Mouse (Mus musculus) erythroblast, adult 5-6 weeks (primary cell): ENCODE measurements around the gene Eva1c. TPM values are rescaled to one million over a fixed set of nuclear protein-coding genes. Genes with fewer than 3 reads are reported as not detected.
A peak's percentile ranks its signal among the peaks of the same experiment; 100 is the strongest.
"Not testable (repeated sequence)": the region's sequence is repeated elsewhere in the genome, so short reads cannot be mapped to it uniquely, and the experiment has no call there.

Experiments used
- ATAC-seq: replicated peaks from 2 replicates; pipeline ENCODE4 v1.8.0; 2016; ENCODE audit warnings: moderate number of reproducible peaks, mild to moderate bottlenecking, moderate TSS enrichment, inconsistent platforms; ENCODE audit not compliant: poor library complexity, low FRiP score, severe bottlenecking
- total RNA-seq, 2 experiments: library from RNA; stranded (forward) in 1 of 2; stranded (reverse) in 1 of 2; fragments of 150-400 nt in 1 of 2; fragments of 200-764, 138-1000 nt in 1 of 2; gene quantifications; 2 replicates each; pipeline versions ENCODE4 v1.2.3 to v1.2.4; 2015 to 2017; ENCODE audit warnings: low replicate concordance in 2 of 2

The Eva1c gene
- total RNA-seq, 2 experiments from 2014 or later, result 0.60 TPM; not detected in 1

DNA sequence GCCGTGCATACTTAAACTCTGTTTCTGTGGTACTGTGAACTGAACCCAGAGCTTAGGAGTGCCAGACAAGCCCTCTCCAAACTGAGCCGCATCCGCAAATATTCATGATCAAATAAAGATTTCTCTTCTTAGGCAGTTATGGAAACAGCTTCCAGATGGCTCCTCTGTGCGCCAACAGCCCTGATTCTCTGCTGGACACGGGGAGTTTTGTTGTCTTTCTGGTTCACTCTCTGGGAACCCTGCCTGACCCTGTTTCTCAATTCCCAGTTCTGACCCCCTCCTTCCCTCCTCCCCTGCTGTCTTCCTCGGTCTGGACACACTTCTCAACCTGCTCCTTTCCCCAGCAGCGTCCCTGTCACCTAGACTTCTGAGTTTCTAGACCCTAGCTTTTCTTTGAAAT is 3.5 kb upstream of the Eva1c start:
- no peak for ATAC-seq

DNA sequence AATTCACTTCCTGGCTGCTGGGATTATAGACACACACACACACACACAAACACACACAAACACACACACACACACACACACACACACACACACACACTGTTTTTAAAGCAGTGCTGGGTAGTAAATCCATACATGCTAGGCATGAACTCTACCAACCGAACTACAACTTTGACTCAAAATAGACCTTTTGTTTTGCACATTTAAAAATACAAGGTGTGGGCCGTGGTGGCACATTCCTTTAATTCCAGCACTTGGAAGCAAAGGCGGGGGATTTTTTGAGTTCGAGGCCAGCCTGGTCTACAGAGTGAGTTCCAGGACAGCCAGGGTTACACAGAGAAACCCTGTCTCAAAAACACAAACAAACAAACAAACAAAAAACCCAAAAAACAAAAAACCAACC is 2.5 kb upstream of the Eva1c start:
- ATAC-seq, result not testable (repeated sequence)

DNA sequence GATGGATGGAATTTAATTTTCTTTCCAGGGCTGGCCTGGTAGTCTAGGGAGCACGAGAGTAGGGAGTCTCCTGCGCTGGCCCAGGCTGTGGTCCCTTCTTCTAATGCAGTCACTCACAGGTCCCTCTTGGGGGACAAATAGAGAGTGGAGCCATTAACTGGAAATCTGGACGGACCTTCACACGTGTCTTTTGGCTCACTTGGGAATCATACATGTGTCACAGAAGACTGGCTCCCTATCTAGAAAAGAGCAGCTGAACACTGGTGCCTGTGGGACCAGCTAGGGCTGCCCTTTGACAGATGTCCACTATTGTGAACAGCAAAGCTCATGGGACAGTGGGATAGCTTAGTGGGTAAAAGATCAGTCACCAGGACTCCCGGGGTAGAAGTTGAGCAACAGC is 478 bp upstream of the Eva1c start:
- ATAC-seq, result no peak

DNA sequence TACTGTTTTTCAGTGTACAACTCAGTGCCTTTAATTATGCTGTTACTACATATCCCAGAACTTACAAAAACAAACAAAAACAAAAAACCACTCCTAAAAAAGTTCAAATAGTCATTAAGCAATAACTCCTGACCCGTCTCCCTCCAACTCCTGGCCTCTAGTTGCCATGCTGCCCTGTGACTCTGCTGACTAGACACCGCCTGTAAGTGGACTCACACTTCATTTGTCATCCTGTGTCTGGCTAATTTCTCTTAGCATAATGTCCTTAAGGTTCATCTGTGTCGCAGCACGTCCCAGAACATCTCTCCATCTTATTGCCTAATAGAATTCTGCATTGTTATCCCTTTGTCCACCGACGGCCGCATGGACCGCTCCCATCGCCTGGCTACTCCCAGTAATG is 979 bp downstream of the Eva1c start:
- ATAC-seq, result no peak

DNA sequence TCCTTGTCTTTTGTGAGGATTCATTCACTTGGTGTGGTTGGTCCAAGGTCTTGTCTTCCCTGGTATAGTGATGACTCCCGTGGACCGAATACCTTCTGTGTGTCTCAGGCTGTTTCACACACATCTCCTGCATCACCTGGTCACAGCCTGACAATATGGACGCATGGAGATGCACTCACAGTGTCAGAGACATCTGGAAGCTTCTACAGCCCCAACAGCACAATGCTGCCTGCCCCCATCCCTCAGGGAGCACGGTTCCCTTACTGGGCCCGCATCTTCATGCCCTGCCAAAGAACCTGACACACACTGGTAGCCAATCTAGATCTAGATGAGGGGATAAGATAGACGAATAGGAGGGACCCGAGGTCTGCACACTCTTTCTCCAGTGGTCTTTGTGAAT is 2.6 kb downstream of the Eva1c start:
- no peak for ATAC-seq

DNA sequence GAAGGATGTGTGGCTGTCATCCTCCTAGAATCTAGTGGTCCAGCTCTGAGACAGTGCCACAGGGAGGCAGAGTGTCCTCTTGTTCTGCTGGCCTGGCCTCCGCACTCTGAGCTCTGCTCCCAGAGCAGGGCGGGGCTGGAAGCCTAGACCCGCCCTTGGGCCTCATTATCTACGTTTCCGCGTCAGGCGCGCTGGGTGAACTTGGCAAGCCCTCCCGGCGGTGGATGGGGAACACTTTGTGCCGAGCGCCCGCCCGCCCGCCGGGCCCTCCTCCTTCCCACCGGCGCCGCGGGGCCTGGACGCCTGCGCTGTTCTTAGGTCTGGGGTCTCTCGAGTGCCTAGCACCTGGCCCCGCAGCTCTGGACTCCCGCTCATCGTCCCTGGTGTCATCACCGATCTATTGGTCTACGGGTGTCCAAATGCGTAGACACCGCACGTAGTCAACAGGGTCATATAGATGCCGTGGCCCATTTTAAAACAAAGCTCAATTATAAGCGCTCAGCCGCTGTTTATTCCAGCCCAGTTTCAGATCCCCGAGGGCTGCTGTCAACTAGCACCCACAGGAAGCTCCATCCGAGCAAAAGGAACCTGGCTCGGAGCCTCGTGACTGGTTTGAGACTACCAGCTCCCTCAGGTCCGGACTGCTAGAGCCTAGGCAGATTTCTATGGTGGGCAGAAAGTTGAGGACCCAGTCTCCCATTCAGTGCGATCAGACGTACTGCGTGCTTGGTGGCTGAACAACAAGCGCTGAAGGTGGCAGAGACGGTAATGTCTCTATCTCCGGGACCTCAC is 3.6 kb downstream of the Eva1c start:
- peak; percentile 89 for ATAC-seq

DNA sequence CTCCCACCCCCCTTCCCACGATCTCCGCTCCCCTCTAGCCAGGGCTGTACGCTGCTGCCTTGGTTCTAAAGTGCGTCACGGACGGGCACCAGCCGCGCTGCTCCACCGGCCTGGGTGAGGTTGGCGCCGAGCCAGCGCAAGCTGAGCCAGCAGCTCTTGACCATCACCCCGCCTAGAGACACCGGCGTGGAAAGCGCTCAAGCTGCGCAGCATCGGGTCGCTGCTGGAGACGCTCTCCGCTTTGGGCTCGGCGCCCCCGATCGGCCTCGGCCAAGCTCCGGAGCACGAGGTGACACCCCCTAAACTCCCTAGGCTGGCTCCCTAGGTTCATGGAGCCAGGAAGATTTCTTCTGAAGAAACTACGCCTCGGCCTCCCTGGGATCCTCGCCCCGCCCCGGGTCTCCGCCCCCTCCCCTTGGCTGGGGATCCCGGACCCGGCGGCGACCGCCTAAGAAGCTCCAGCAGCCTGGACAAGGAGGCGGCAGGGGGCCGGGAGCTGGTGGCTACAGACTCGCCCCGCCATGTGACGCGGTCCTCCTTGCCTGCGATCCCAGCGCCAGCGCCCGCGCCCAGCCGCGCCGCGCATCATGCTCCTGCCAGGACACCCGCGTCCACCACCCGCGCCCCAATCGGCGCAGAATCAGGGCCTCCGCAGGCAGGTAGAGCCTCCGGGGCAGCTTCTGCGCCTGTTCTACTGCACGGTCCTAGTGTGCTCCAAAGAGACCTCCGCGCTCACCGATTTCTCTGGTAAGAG is 4.3 kb downstream of the Eva1c start:
- ATAC-seq, result peak; percentile 72

DNA sequence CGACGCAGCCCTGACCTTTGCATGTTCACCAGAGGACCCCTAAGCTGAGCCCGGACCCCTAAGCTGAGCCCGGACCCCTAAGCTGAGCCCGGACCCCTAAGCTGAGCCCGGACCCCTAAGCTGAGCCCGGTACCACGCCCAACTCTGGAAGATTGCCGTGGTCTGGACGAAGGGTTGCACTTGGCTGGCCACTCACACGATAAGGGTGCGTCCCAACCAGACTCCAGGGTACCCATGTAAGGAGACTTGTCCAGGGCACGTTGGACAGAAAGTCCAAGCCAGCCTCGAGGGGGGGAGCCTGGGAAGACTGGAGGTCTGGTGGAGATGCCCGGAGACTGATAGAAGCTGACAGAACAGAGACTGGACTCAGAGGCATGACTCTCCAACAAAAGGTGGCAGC is 5.2 kb downstream of the Eva1c start:
- ATAC-seq, result no peak

DNA sequence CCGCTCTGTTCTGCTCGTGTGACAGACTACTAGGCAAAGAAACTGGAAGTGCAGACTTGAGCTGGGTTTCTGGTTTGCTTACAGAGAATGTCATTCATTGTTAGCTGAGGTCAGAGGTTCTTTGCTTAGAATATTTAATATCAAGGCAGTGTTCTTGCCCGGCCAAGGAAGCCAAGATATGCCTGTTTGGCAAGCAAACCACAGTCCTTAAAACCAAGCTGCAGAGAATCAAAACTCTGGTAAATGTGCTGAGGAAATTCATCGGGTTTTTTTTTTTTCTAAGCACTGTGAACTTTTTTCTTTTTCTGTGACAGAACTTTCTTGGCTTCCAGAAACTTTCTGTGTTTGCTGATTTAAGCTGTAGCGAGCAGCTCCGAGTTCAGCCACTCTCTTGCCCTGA is 6.0 kb downstream of the Eva1c start:
- no peak for ATAC-seq

DNA sequence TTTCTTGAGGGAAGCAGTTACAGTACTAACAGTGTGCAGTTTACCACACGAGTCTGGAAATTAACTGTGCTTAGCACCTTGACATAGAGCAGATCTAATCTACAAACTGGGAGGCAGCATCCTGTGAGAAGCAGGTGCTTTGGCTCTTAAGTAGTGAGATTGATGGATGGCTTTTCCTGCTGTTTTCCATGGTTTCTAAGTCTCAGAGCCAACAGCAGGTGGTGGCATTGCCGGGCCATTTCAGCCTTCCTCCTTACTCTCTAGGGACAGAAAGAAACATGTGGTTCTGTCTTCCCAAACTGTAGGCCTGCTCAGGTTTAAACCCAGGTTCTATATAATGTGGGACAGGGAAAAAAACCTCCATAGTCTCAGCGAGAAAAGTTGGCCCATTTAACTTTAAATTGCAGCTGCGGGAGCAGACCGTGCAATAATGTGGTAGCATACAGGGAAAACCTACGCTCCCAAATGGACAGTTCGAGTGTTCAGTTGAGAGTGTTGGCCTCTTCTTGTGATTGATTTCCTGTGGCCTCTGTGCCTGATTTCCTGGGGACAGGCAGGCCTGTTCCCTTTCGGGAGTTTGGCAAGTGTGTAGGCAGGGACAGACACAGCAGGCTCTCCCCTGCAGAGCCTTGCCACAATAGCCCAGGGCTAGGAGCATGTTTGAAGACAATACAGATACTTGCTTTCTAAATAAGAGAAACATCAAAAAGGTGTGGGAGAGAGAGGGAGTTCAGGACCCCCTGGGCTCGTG is 6.7 kb downstream of the Eva1c start:
- ATAC-seq, result no peak

DNA sequence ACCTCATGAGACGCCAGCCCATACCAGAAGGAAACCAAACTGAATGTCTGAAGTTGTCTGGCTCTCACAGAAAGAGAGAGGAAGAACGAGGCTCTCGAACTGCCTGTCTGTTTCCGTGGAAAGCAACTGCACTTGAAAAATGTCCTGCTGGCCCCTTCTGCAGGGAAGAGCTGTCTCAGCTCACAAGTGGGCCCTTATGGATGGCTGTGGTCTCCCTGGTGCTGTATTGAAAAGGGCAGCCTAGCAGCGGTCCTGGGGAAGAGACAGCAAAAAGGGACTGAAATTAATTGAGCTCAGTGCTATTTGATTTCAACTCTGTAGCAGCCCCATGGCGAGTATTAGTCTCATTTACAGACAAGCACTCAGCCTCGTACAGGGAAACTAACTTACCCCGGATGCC is 10.9 kb downstream of the Eva1c start:
- no peak for ATAC-seq

DNA sequence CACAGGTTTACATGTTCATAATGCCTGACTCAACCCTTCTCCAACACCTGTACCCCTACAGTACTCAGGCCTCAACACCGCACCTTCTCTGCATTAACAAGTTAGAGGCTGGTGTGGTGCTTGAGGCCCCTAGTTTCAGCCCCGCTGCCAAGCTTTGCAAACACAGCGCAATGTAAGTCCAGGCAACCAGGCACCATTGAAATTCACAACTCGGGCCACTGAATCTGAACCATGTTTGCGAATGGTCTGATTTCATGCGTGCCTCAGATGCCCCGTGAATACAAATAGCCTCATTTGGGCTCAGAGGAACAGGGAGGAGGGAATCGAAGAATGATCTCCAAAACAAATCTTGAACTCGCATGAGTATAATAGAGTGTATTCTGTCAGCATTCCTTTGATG is 15.6 kb downstream of the Eva1c start:
- ATAC-seq, result no peak

DNA sequence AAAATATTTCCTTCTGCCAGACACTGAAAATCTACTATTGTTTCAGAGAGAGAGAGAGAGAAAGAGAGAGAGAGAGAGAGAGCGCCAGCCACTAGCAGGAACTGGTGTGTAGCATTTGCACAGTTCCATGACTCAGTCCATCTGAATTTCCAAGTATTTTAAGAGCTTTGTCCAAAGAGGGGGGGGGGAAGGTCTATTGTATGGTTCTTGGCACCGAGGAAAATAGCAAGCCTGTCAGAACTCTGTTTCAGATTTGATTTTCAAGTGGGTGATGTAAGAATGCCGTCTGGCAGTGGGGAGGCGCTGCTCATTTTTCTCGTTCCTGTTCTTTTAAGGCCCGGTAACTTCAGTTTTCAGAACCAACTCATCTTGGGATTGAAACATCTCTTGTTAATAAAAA is 18.5 kb downstream of the Eva1c start:
- no peak for ATAC-seq

DNA sequence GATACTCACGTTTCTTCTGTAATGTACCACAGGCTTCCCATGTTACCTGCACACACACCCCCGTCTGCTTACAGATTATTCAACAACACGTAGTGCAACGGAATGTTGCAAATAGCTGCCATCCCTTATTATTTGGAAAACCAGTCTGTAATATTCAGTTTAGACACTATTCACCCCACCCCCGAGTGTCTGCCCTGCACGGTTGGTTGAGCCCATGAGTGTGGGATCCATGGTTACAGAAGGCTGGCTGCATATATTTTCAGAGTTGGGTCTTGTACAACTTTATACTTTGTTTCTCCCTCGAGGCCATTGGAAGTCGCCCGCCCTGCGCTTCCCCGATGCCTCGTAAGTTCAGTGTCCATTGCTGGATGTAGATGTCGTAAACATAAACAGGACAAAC is 19.1 kb downstream of the Eva1c start:
- ATAC-seq, result no peak

DNA sequence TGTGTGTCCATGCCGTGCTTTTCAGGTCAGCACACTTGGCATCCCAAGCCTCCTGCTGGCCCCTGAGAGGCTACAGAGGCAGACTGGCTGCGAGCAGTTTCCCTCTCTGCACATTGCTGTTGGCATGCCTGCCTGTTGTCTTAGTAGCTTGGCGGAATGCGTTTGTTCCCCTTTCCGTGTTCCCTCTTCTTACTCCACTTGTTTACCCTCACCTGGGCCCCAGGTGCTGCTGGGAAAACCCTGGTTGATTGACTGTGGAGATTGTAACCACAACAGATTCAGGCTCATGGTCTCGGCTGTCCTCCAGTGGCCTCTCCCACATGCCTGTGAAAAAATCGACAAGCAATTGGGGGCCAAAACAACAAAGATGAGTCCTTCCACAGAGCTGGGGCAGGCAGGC is 22.2 kb downstream of the Eva1c start:
- no peak for ATAC-seq

DNA sequence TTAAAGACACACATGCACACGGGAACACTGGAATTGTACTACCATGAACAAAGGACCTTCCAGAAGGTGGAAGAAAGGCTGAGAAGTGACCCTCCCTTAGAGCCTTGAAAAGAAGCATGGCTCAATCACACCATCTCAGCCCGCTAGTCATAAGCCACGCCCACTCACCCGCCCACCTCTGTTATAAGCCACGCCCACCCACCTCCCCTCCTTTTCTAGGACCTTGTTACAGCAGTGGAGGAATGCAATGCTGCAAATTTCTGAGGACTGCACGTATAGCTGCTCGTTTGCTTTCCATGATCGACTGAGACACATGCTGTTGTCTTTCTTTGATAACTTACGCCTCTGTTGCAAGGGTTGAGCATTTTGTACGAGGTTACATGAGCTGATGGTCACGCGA is 22.7 kb downstream of the Eva1c start:
- ATAC-seq, result no peak

DNA sequence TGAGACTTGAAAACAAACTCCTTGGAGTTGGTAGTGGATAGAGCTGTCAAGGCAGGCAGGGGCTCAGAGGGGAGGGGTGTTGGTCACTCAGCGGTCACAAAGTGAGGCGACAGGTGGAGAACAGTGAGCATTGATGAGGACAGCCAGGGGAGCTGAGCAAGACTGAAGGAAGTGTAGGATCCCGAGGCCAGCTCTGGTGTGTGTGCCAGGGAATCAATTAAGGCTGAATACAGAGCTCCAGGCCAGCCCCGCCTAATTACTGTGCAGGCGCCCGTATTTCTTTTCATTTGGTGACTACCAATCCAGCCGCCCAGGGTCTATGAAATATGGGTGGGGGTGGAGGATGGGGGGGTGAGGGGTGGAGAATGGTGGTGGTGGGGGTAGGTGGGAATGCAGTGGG is 24.4 kb downstream of the Eva1c start:
- ATAC-seq, result no peak

DNA sequence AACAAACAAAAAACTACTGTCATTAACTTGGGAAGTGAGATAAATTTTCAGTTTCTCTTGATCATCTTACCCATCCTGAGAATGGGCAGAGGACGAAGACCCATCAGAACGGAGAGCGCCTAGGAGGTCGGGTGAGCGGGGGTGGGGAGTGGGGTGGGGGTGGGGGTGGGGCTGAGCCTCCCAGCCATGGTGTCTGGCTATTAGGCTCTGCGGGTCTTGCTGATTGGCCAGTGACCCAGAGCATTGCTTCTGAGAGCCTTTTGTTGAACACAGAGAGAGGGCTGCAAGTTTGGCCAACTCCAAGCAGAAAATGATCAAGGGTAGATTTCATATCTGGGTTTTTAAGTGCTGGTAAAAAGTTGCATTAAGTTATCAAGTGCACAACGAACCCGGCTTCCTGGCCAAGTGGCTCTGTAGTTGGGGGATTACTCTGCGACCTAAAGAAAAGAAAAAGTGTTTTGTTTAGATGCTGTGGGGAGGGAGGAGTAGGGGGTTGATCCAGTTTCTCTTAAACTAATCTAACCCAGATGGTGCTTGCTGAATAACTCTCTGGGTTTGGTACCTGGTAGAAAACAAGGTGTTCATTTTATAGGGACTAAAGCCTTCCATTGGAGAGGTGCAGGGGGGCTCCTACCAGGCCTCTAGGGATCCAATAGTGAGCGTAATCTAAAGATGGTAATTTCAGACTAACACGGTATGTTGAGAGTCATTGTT is 25.3 kb downstream of the Eva1c start:
- ATAC-seq, result no peak

DNA sequence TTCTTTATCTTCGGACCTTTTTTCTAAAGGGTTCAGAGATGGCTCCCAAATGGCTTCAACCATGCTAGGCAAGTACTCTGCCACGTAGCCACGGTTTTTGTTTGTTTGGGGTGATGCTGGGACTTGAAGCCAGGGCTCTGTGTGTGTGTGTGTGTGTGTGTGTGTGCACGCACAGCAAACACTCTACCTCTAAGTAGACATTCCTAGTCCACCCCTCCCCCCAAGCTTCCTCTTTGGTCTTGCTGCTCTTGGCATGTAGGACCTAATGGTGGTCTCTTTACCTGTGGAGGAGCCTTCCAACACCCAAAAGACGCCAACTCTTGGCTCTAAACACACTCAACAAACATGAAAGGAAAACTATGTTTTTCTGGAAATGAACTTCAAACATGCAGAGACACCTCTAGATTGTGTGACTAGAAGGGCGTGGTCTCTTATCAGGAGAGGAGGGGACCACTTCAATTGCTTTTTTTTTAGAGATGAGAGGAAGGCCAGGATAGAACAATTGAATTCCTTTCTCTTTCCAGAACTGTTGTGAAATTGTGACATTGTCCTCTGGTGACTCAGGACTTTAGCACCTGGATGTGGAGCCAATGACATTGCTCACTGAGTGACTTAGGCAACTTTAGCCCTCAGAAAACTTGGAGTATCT is 30.2 kb downstream of the Eva1c start:
- ATAC-seq, result no peak

DNA sequence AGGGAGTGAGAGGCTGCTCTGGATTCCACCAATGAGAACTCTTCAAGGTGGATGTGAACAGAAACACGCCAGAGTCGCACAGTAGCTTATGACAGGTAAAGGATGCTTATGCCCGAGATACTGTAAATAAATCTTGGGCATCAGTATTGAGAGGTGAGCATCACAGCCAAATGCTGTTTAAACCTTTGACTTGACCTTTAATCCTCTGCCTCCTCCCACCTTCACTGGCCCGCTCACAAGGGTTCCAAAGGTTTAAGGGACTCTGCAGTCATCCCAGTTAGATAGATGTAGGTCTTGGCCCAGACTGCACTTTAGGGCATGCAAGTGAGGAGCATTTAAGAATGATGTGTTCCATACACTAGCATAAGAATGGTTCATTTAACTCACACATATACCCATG is 31.7 kb downstream of the Eva1c start:
- no peak for ATAC-seq
